Mouse (Mus musculus) CH12.LX (cell line): ENCODE measurements at regions not wholly inside any gene's neighbourhood (a gene's known extent, or its start where the extent isn't known, plus 50 kb on each side); places are given as distances from the start of the nearest gene placed in this dataset.

Experiments
- DNase-seq: peaks from one replicate; pipeline ENCODE4 v3.0.0-alpha.2; 2013; ENCODE audit errors: extremely low read depth
- H3K27ac ChIP-seq: 2 replicates; pipeline ENCODE4 v1.5.1; 2012; ENCODE audit warnings: low read depth, mild to moderate bottlenecking, control low read depth, moderate library complexity; ENCODE audit not compliant: insufficient read depth
- H3K27me3 ChIP-seq: replicated peaks from 2 replicates; pipeline ENCODE3; 2012; ENCODE audit warnings: inconsistent platforms
- H3K36me3 ChIP-seq, 2 experiments: replicated peaks in 1 of 2; 2 replicates each; pipeline versions ENCODE3 to v1.6.1; 2012; ENCODE audit warnings: inconsistent platforms in 1 of 2, low read length in 1 of 2, mild to moderate bottlenecking in 1 of 2, mixed read lengths in 1 of 2, moderate library complexity in 1 of 2; ENCODE audit not compliant: control insufficient read depth in 1 of 2, insufficient read depth in 1 of 2
- H3K4me1 ChIP-seq, 2 experiments: 2 replicates each; pipeline ENCODE4 v1.6.1; 2012; ENCODE audit warnings: inconsistent platforms in 1 of 2, moderate library complexity in 1 of 2; ENCODE audit not compliant: insufficient read depth in 2 of 2, control insufficient read depth in 1 of 2
- H3K4me2 ChIP-seq: 2 replicates; pipeline ENCODE4 v1.6.1; 2012; ENCODE audit warnings: low read depth, mild to moderate bottlenecking, control low read depth; ENCODE audit not compliant: poor library complexity, insufficient read depth, severe bottlenecking
- H3K4me3 ChIP-seq, 3 experiments: fragments of 150-350 bp in 1 of 3; sonication (generic) in 1 of 3; replicated peaks in 1 of 3; 2 replicates each; pipeline versions ENCODE3 to v1.5.1; 2011 to 2012; ENCODE audit warnings: low read depth in 2 of 3, low read length in 2 of 3, mild to moderate bottlenecking in 2 of 3, moderate library complexity in 2 of 3, control low read depth in 1 of 3, improper control_type of control experiment in 1 of 3, inconsistent platforms in 1 of 3, mixed read lengths in 1 of 3; ENCODE audit not compliant: poor library complexity in 1 of 3
- H3K79me2 ChIP-seq: replicated peaks from 2 replicates; pipeline ENCODE4 v1.6.1; 2012; ENCODE audit warnings: mild to moderate bottlenecking, moderate library complexity; ENCODE audit not compliant: control insufficient read depth, poor library complexity, insufficient read depth, severe bottlenecking; ENCODE audit errors: extremely low read depth
- H3K9ac ChIP-seq: 2 replicates; pipeline ENCODE4 v1.6.1; 2012; ENCODE audit warnings: low read depth, mild to moderate bottlenecking, control low read depth, moderate library complexity; ENCODE audit not compliant: insufficient read depth
- H3K9me3 ChIP-seq: replicated peaks from 2 replicates; pipeline ENCODE3; 2012; ENCODE audit warnings: low read length, inconsistent platforms, mixed read lengths
- BHLHE40 ChIP-seq: IDR thresholded peaks from 2 replicates; pipeline ENCODE4 v1.6.1; 2011; ENCODE audit warnings: mild to moderate bottlenecking, low read depth, low read length, improper control_type of control experiment
- CHD1 ChIP-seq: IDR thresholded peaks from 2 replicates; pipeline ENCODE4 v1.6.1; 2012; ENCODE audit warnings: low read depth, low read length, improper control_type of control experiment, inconsistent platforms
- CHD2 ChIP-seq: IDR thresholded peaks from 2 replicates; pipeline ENCODE4 v1.6.1; 2011; ENCODE audit warnings: low read length, improper control_type of control experiment
- CTCF ChIP-seq, 2 experiments: IDR thresholded peaks in 1 of 2; conservative IDR thresholded peaks in 1 of 2; 2 replicates each; pipeline ENCODE4 v1.5.1; 2011 to 2012; ENCODE audit warnings: low read depth in 2 of 2, low read length in 2 of 2, improper control_type of control experiment in 1 of 2, inconsistent platforms in 1 of 2, mild to moderate bottlenecking in 1 of 2, moderate library complexity in 1 of 2
- E2F4 ChIP-seq: IDR thresholded peaks from 2 replicates; pipeline ENCODE4 v1.6.1; 2011; ENCODE audit warnings: low read depth, low read length, improper control_type of control experiment; ENCODE audit not compliant: insufficient replicate concordance
- GABPA ChIP-seq: IDR thresholded peaks from 2 replicates; pipeline ENCODE4 v1.6.1; 2012; ENCODE audit warnings: low read depth, low read length, improper control_type of control experiment, inconsistent platforms; ENCODE audit not compliant: insufficient replicate concordance
- HCFC1 ChIP-seq: IDR thresholded peaks from 2 replicates; pipeline ENCODE4 v1.6.1; 2012; ENCODE audit warnings: low read depth, mild to moderate bottlenecking, inconsistent platforms, low read length, improper control_type of control experiment
- JUN ChIP-seq: IDR thresholded peaks from 2 replicates; pipeline ENCODE4 v1.6.1; 2011; ENCODE audit warnings: low read depth, mild to moderate bottlenecking, low read length, improper control_type of control experiment, moderate library complexity; ENCODE audit not compliant: insufficient read depth
- JUND ChIP-seq: conservative IDR thresholded peaks from 2 replicates; pipeline ENCODE4 v1.6.1; 2011; ENCODE audit warnings: low read depth, low read length, improper control_type of control experiment
- MAX ChIP-seq: IDR thresholded peaks from 2 replicates; pipeline ENCODE4 v1.6.1; 2011; ENCODE audit warnings: low read length, improper control_type of control experiment
- MAZ ChIP-seq: IDR thresholded peaks from 2 replicates; pipeline ENCODE4 v1.6.1; 2012; ENCODE audit warnings: low read depth, mild to moderate bottlenecking, inconsistent platforms, low read length, improper control_type of control experiment, moderate library complexity
- MXI1 ChIP-seq: IDR thresholded peaks from 2 replicates; pipeline ENCODE4 v1.6.1; 2011; ENCODE audit warnings: mild to moderate bottlenecking, low read depth, low read length, improper control_type of control experiment
- NELFE ChIP-seq: IDR thresholded peaks from 2 replicates; pipeline ENCODE4 v1.6.1; 2011; ENCODE audit warnings: low read depth, low read length, improper control_type of control experiment
- NRF1 ChIP-seq: IDR thresholded peaks from 2 replicates; pipeline ENCODE4 v1.6.1; 2014; ENCODE audit warnings: low read depth, mild to moderate bottlenecking, inconsistent platforms, low read length, improper control_type of control experiment, moderate library complexity
- RAD21 ChIP-seq: IDR thresholded peaks from 2 replicates; pipeline ENCODE4 v1.6.1; 2011; ENCODE audit warnings: low read depth, mild to moderate bottlenecking, low read length, improper control_type of control experiment, moderate library complexity
- SIN3A ChIP-seq: IDR thresholded peaks from 2 replicates; pipeline ENCODE4 v1.6.1; 2012; ENCODE audit warnings: low read length, improper control_type of control experiment, inconsistent platforms
- TCF12 ChIP-seq: IDR thresholded peaks from 2 replicates; pipeline ENCODE4 v1.6.1; 2014; ENCODE audit warnings: low read depth, mild to moderate bottlenecking, inconsistent platforms, low read length, improper control_type of control experiment
- USF1 ChIP-seq: IDR thresholded peaks from 2 replicates; pipeline ENCODE4 v1.6.1; 2014; ENCODE audit warnings: low read depth, mild to moderate bottlenecking, inconsistent platforms, low read length, improper control_type of control experiment
- ZC3H11A ChIP-seq: IDR thresholded peaks from 2 replicates; pipeline ENCODE4 v1.6.1; 2012; ENCODE audit warnings: low read depth, mild to moderate bottlenecking, inconsistent platforms, low read length, improper control_type of control experiment
- ZKSCAN1 ChIP-seq: IDR thresholded peaks from 2 replicates; pipeline ENCODE4 v1.6.1; 2012; ENCODE audit warnings: low read depth, inconsistent platforms, low read length, improper control_type of control experiment, borderline replicate concordance
- ZMIZ1 ChIP-seq: IDR thresholded peaks from 2 replicates; pipeline ENCODE4 v1.6.1; 2012; ENCODE audit warnings: low read depth, mild to moderate bottlenecking, inconsistent platforms, low read length, improper control_type of control experiment
- dilution Hi-C: fragments of 300-500 bp; cut with MboI; formaldehyde crosslinking; loops from 2 replicates; pipeline ENCODE4 v1.14.3; 2020; ENCODE audit warnings: low sequenced_read_pairs; ENCODE audit not compliant: extremely low pct_unique_long_range_greater_than_20kb, extremely low pct_ligation_motif_present
- in situ Hi-C: fragments of 300-500 bp; cut with MboI; formaldehyde crosslinking; loops from 3 replicates; pipeline ENCODE4 v1.14.3; 2019; ENCODE audit warnings: low sequenced_read_pairs, low pct_ligation_motif_present, low pct_unique_long_range_greater_than_20kb, mixed read lengths

- Histone ChIP-seq H3K9ac (no peak overlapping the region), H3K36me3 (no peaks in the 10 kb centered on the region), H3K9me3 (no peaks in the 10 kb centered on the region), H3K79me2 (no peaks in the 10 kb centered on the region), H3K4me3 (no peak overlapping the region), H3K4me1 (no peaks in the 10 kb centered on the region), H3K27ac (no peak overlapping the region), H3K4me2 (no peak overlapping the region), H3K27me3 (no peaks in the 10 kb centered on the region)
- dilution Hi-C loops, result no loop called here
- TF ChIP-seq SIN3A (no peak), ZMIZ1 (no peak), CHD1 (no peak), USF1 (no peak), HCFC1 (no peak), MAZ (no peak), ZKSCAN1 (no peak), RAD21 (no peak), JUND (no peak), NRF1 (no peak)
- DNase-seq, result no peak
- in situ Hi-C loops, result no loop called here
Observed at GRCm38 (mm10) chr9:84517064-84517463, 592.1 kb downstream of the Bckdhb start.

GRCm38 (mm10) chr9:84545431-84545830, 620.5 kb downstream of the Bckdhb start:
- in situ Hi-C loops, result no loop called here

GRCm38 (mm10) chr9:84548012-84548660, 623.2 kb downstream of the Bckdhb start:
- no peaks in the 10 kb centered on the region for H3K4me1 ChIP-seq
- in situ Hi-C loops, result no loop called here
- dilution Hi-C loops, result no loop called here
- no peaks in the 10 kb centered on the region for H3K9me3 ChIP-seq
- H3K36me3 ChIP-seq, result no peaks in the 10 kb centered on the region
- H3K27ac ChIP-seq, result no peak overlapping the region
- H3K79me2 ChIP-seq, result no peaks in the 10 kb centered on the region
- H3K9ac ChIP-seq, result no peak overlapping the region
- no peaks in the 10 kb centered on the region for H3K27me3 ChIP-seq
- no peak overlapping the region for H3K4me3 ChIP-seq
- no peak for DNase-seq
- no peak for TF ChIP-seq CHD2
- no peak for TF ChIP-seq CTCF (conservative IDR thresholded peaks at IDR 0.05 in 1 of 2, IDR thresholded peaks at IDR 0.05 in 1 of 2; ENCODE audit: low read depth in 2 of 2, low read length in 2 of 2)
- TF ChIP-seq TCF12, result no peak
- TF ChIP-seq ZC3H11A, result no peak
- TF ChIP-seq MAX, result no peak
- no peak for TF ChIP-seq NELFE
- no peak for TF ChIP-seq MXI1
- no peak for TF ChIP-seq JUN
- no peak for TF ChIP-seq E2F4
- H3K4me2 ChIP-seq, result no peak overlapping the region

More at GRCm38 (mm10) chr9:84545431-84545830, 620.5 kb downstream of the Bckdhb start:
- dilution Hi-C loops, result no loop called here
- Histone ChIP-seq H3K79me2 (no peaks in the 10 kb centered on the region), H3K4me3 (no peak overlapping the region), H3K4me2 (no peak overlapping the region), H3K4me1 (no peaks in the 10 kb centered on the region; a peak in 1 of 4 replicates), H3K27me3 (no peaks in the 10 kb centered on the region), H3K9ac (no peak overlapping the region), H3K27ac (no peak overlapping the region), H3K9me3 (no peaks in the 10 kb centered on the region), H3K36me3 (no peaks in the 10 kb centered on the region)
- no peak for DNase-seq
- TF ChIP-seq USF1 (0 out of 2 replicates have a peak, but pooled peaks have one; percentile 1), NELFE (no peak), HCFC1 (no peak), BHLHE40 (peak; percentile 38; the same call in 1 of the 2 replicates), CHD2 (no peak), GABPA (no peak)
